Mouse (Mus musculus): ENCODE measurements around the gene Park7. TPM values are rescaled to one million over a fixed set of nuclear protein-coding genes. Genes with fewer than 3 reads are reported as not detected.

The Park7 gene
- total RNA-seq (2021): 100 to 1,000 TPM; 250 to 252 TPM
- long read RNA-seq, experiment 1, transcript Park7-201 (7 exons, 908 nt): major isoform, 158 of 197 reads
- long read RNA-seq, experiment 1, partial matches to known transcripts: 6 of 197 reads
- long read RNA-seq, experiment 1, other reads (novel, unspliced or antisense): 32 of 197 reads
- long read RNA-seq, experiment 2, transcript Park7-201 (7 exons, 908 nt): major isoform, 211 of 289 reads
- long read RNA-seq, experiment 2, partial matches to known transcripts: 7 of 289 reads
- long read RNA-seq, experiment 2, other reads (novel, unspliced or antisense): 71 of 289 reads

GRCm38 (mm10) chr4:150914290-150914733 is at the start of gene Park7, which contains the start of gene Tnfrsf9:
Gene Park7, minus strand, starts transcription at chr4:150914437.
Gene Tnfrsf9, plus strand, starts transcription at chr4:150914562.
- peak within 1 kb of the TSS; percentile 56 for H3K4me3 ChIP-seq
- TF ChIP-seq CTCF (conservative IDR thresholded peaks at IDR 0.05): peak; percentile 76
- DNase-seq (ENCODE audit: low spot score in 2 of 2): peak; percentile 95 to 96
- H3K27ac ChIP-seq: peak within 1 kb of the TSS; percentile 95

DNA sequence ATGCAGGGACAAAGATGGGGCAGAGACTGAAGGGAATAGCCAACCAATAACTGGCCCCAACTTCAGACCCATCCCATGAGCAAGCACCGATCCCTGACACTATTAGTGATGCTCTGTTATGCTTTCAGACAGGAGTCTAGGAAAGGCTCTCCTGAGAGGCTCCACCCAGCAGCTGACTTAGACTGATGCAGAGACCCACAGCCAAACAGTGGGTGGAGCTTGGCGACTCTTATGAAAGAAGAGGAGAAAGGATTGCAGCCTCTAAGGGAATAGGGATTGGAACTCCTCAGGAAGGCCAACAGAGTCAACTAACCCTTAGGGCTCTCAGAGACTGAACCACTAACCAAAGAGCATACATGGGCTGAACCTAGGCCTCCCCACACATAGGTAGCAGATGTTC is 49.5 kb upstream of the Park7 start:
- no peak overlapping the region for H3K4me3 ChIP-seq
- no peak for TF ChIP-seq CTCF (conservative IDR thresholded peaks at IDR 0.05)
- no peak overlapping the region for H3K27ac ChIP-seq
- no peak for DNase-seq (ENCODE audit: low spot score in 2 of 2)

DNA sequence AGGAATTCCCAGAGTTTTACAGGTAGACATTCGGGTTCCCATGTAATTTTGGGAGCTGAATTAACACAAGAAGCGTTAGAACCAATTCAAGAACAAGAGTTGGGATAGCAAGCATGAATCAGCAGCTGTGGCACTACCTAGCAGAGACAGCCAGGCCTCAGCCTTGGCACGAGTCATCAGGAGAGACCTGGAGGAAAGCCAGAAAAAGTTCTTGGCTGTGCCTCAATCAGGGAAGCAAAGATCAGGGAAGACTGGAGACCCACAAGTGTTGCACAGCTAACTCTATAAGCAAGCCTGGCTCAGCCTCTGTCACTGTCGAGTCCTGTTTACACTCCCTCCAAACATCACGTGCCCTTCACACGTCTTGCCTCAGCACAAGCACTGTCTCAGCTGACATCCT is 48.0 kb upstream of the Park7 start:
- no peak for TF ChIP-seq CTCF (conservative IDR thresholded peaks at IDR 0.05)
- H3K4me3 ChIP-seq: no peak overlapping the region
- H3K27ac ChIP-seq: no peak overlapping the region
- DNase-seq (ENCODE audit: low spot score in 2 of 2): no peak

DNA sequence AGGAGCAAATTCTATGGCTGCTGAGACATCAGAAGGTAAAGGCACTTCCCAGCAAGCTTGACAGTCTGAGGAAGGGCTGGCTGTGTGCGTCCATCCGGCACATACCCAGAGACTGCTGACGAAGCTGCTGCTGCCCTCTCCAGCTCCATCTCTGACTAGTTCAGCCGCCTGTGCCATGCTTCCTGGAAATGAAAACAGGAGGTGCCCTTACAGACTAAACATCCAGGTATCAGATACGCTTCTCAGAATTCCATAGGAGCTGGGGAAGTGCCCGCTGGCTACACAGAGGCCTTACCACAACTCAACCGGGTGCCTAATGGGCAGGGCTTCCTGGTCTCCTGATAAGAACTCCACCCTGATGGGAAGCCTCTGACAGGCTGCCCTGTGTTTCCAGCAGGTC is 44.3 kb upstream of the Park7 start:
- H3K4me3 ChIP-seq: no peak overlapping the region
- H3K27ac ChIP-seq: no peak overlapping the region
- TF ChIP-seq CTCF (conservative IDR thresholded peaks at IDR 0.05): no peak
- no peak for DNase-seq (ENCODE audit: low spot score in 2 of 2)

DNA sequence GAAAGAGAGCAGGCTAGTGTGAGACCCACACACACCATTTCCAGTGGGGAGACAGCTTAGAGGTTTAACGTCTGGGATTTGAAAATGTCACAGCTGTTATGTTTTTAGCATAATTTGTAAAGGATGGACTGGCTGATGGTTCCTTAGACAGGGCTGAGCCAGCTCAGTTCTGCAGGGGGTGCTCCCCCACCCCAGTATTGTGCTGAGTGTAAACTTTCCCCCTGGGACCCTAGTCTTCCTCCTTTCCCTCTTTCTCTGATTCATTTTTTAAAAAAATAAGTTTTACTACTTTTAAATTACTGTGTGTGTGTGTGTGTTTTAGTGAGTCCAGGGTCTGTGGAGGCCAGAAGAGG is 42.8 kb upstream of the Park7 start:
- no peak for DNase-seq (ENCODE audit: low spot score in 2 of 2)
- Histone ChIP-seq H3K4me3 (no peak overlapping the region), H3K27ac (peak overlapping the region; percentile 65; the same call in 1 of the 2 replicates)
- no peak for TF ChIP-seq CTCF (conservative IDR thresholded peaks at IDR 0.05)

DNA sequence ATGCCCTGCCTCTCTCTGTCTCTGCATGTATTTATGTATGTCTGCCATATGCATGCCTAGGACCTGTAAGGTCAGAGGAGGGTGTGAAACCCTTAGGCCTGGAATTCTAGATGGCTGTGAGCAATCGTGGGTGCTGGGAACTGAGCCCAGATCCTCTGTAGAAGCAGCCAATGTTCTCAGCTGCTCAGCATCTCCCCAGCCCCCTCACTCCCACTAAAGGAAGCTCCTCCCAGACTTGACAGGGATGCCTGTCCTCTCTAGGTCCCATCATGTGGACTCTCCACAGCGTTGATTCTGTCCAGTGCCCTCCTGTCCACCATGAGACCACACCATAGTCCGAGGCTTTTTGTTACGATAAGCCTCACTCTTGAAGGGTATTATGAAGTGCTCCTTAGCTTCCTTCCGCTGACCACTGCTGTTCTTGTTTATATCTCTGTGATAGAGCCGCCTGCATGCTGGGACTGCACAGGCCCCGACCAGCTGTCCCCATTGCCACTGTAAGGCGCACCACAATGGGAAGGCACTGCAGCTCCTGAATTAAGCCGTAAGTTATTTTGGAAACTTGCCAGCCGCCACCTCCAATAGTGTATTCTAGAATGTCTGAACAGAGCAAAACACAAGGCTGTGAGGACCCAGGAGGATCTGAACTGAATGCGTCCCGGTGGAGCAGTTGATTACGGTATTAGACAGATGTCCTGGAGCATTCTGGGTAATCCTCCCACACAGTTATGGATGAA is 42.3 kb upstream of the Park7 start:
- no peak for TF ChIP-seq CTCF (conservative IDR thresholded peaks at IDR 0.05)
- Histone ChIP-seq H3K27ac (peak overlapping the region; percentile 65), H3K4me3 (no peak overlapping the region)
- peak; percentile 45 to 53 for DNase-seq (ENCODE audit: low spot score in 2 of 2)

- Histone ChIP-seq H3K4me3 (no peak overlapping the region), H3K27ac (no peak overlapping the region)
- TF ChIP-seq CTCF (conservative IDR thresholded peaks at IDR 0.05): no peak
- DNase-seq (ENCODE audit: low spot score in 2 of 2): no peak
Observed at GRCm38 (mm10) chr4:150950972-150951371, 36.7 kb upstream of the Park7 start.

- Histone ChIP-seq H3K27ac (no peak overlapping the region), H3K4me3 (no peak overlapping the region)
- no peak for TF ChIP-seq CTCF (conservative IDR thresholded peaks at IDR 0.05)
- no peak for DNase-seq (ENCODE audit: low spot score in 2 of 2)
Observed at GRCm38 (mm10) chr4:150944707-150945106, 30.5 kb upstream of the Park7 start.

DNA sequence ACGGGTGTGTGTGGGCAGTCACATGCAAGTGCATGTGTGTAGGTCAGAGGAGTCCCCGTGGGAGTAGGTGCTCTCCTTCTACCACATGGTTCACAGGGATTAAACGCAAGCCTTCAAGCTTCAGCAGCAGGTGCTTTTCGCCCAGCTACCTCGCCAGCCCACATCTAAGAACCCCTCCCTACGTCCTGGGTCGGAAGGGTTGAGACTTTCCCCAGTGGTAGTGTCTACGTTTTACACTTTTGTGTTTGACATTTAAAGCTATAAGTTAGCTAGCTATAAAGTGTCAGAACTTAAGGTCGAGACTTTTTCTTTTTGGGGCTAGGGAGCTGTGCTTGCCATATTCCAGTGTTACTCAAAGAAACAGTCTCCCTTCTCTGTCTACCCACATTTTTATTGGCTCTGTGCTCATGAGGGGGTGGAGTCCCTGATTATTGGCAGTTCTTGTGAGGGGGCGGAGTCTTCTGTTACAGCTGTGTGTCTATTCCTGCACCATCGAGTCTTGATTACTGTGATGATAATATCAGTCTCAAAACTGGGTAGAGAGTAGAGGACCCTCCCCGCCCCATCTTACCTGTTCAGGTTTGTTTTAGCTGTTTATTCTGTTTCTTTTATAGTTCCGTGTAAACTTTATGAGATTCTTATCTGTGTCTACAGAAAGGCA is 25.9 kb upstream of the Park7 start:
- no peak overlapping the region for H3K4me3 ChIP-seq
- TF ChIP-seq CTCF (conservative IDR thresholded peaks at IDR 0.05): no peak
- H3K27ac ChIP-seq: no peak overlapping the region
- no peak for DNase-seq (ENCODE audit: low spot score in 2 of 2)

GRCm38 (mm10) chr4:150938063-150938452 is 23.8 kb upstream of the Park7 start:
- no peak for TF ChIP-seq CTCF (conservative IDR thresholded peaks at IDR 0.05)
- no peak for DNase-seq (ENCODE audit: low spot score in 2 of 2)
- Histone ChIP-seq H3K4me3 (peak overlapping the region; percentile 50), H3K27ac (peak overlapping the region; percentile 68)

DNA sequence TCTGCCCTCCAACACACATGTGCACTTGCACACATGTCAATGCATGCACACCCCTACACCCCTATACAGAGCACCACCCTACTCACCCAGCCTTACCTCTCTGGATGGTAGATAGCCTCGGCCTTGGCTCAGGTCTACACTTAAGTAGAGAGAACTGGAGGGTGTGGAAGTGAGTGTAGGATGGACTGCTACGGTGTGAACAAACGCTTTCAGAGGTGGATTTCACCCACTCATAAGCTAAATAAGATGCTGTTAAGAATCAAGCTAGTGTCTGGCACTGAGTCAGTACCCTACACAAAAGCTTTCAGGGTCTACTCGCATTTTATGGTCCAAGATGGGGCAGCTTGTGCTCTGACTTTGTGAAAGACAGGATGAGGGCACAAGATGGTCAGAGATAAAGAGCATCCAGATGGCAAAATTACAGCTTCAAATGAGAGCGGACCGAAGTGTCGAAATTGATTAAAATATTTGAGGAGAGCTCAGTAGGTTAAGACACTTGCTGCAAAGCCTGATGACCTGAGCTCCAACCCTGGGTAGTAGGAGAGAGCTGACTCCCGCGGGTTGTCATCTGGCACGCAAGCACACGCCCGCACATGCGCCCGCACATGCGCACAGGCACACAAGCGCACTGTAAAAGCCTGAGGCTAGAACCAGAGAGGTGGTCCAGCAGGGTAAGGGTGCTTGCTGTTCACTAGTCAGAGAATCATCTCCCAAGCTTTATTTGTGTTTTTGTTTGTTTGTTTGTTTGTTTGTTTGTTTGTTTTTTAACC is 23.2 kb upstream of the Park7 start:
- TF ChIP-seq CTCF (conservative IDR thresholded peaks at IDR 0.05): no peak
- Histone ChIP-seq H3K27ac (peak overlapping the region; percentile 68), H3K4me3 (peak overlapping the region; percentile 50)
- DNase-seq (ENCODE audit: low spot score in 2 of 2): peak; percentile 21 to 61

GRCm38 (mm10) chr4:150933503-150933902 is 19.3 kb upstream of the Park7 start:
- Histone ChIP-seq H3K27ac (no peak overlapping the region), H3K4me3 (no peak overlapping the region)
- no peak for TF ChIP-seq CTCF (conservative IDR thresholded peaks at IDR 0.05)
- DNase-seq (ENCODE audit: low spot score in 2 of 2): no peak

DNA sequence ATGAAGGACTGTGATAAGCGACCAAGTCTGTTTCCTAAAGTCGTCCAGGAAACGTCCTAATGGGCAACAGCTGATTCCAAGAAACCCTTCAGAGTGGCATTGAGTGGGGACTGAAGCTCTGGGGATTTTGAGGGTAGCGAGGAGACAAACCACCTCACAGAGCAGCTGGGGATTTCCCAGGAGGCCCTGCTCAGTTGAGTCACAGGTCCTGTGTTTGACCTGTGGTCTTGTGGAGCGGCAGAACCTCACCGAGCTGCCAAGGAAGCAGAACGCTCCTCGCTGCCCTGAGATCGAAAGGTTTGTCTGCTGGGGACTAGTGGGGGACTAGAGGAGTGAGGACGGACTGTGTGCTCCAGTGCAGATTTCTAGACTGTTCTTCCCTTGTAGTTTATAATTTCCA is 13.6 kb upstream of the Park7 start:
- DNase-seq (ENCODE audit: low spot score in 2 of 2): no peak
- no peak for TF ChIP-seq CTCF (conservative IDR thresholded peaks at IDR 0.05)
- Histone ChIP-seq H3K4me3 (no peak overlapping the region), H3K27ac (no peak overlapping the region)

All from layer of hippocampus, adult 2 months (tissue).